Comparison of ENCODE assay signal across 35 mouse cellular contexts in genomic region chr10:5141471-5141870, GRCm38 (mm10).
"Had no signal": no experiment of that assay in that cellular context is flagged by ENCODE, and none has a peak within 500 bp of the region (broad histone marks: within the 10 kb centered on the region; RNA-seq: fewer than 3 reads in every experiment).

No protein-coding gene starts in this region.

- H3K4me1 ChIP-seq: heart, embryonic 10.5 days; heart, embryonic 12.5 days; heart, embryonic 13.5 days; heart, embryonic 15.5 days; hindbrain, embryonic 10.5 days; hindbrain, embryonic 12.5 days; hindbrain, embryonic 13.5 days; hindbrain, embryonic 15.5 days; intestine, embryonic 15.5 days had no signal

- H3K4me3 ChIP-seq: heart, embryonic 10.5 days; heart, embryonic 12.5 days; heart, embryonic 13.5 days; heart, embryonic 15.5 days; hindbrain, embryonic 10.5 days; hindbrain, embryonic 12.5 days; hindbrain, embryonic 13.5 days; hindbrain, embryonic 15.5 days; intestine, embryonic 15.5 days; kidney, embryonic 15.5 days; layer of hippocampus, adult 2 months; left cerebral cortex, adult 2 months had no signal

- H3K27me3 ChIP-seq: heart, embryonic 12.5 days; heart, embryonic 13.5 days; heart, embryonic 15.5 days; hindbrain, embryonic 12.5 days; hindbrain, embryonic 13.5 days; hindbrain, embryonic 15.5 days; intestine, embryonic 15.5 days; kidney, embryonic 15.5 days had no signal

- H3K27ac ChIP-seq: heart, embryonic 10.5 days; heart, embryonic 13.5 days; heart, embryonic 15.5 days; hindbrain, embryonic 10.5 days; hindbrain, embryonic 12.5 days; hindbrain, embryonic 13.5 days; hindbrain, embryonic 14.5 days; hindbrain, embryonic 15.5 days; hindbrain, postnatal 0 days; intestine, embryonic 15.5 days; kidney, embryonic 15.5 days; kidney, postnatal 0 days; layer of hippocampus, adult 2 months; left cerebral cortex, adult 2 months had no signal

- H3K4me2 ChIP-seq: heart, embryonic 11.5 days; heart, embryonic 12.5 days; heart, embryonic 13.5 days; heart, embryonic 15.5 days; hindbrain, embryonic 12.5 days; hindbrain, embryonic 13.5 days; hindbrain, embryonic 14.5 days; hindbrain, embryonic 15.5 days; intestine, embryonic 15.5 days; kidney, embryonic 15.5 days had no signal

- ATAC-seq: hindbrain, embryonic 16.5 days; hindbrain, postnatal 0 days; intestine, embryonic 15.5 days; intestine, embryonic 16.5 days; intestine, postnatal 0 days had no signal

- H3K36me3 ChIP-seq: intestine, embryonic 15.5 days had no signal

- DNase-seq: heart, postnatal 10 days; heart, postnatal 14 days; heart, postnatal 36 days; heart, postnatal 4 days; kidney, adult 11 months; kidney, adult 18-20 months; kidney, adult 2 months; kidney, adult 8-10 months; kidney, adult 9 months; kidney, postnatal 10 days; kidney, postnatal 14 days; kidney, postnatal 25 days; kidney, postnatal 36 days; kidney, postnatal 4 days; layer of hippocampus, adult 9-11 months; layer of hippocampus, postnatal 36 days had no signal
